Mouse (Mus musculus): Measurements from ENCODE around the gene Arl4c. TPM values are rescaled to one million over a fixed set of nuclear protein-coding genes. Genes with fewer than 3 reads are reported as not detected.

Gene Arl4c
- total RNA-seq, 2 experiments from 2014 or later = 33.0 to 34.9 TPM

- peak; percentile 41 for DNase-seq
Observed at GRCm38 (mm10) chr1:88699856-88700791, 1.9 kb downstream of the Arl4c start.

- DNase-seq = peak; percentile 34
Observed at GRCm38 (mm10) chr1:88699401-88699800, 2.6 kb downstream of the Arl4c start.

- no peak for DNase-seq
Observed at GRCm38 (mm10) chr1:88698926-88699325, 3.1 kb downstream of the Arl4c start.

GRCm38 (mm10) chr1:88698131-88698530 lies 3.9 kb downstream of the Arl4c start:
- no peak for DNase-seq

GRCm38 (mm10) chr1:88696408-88696807 lies 5.6 kb downstream of the Arl4c start:
- no peak for DNase-seq

- no peak for DNase-seq
Observed at GRCm38 (mm10) chr1:88694353-88694752, 7.7 kb downstream of the Arl4c start.

- no peak for DNase-seq
Observed at GRCm38 (mm10) chr1:88692293-88692827, 9.7 kb downstream of the Arl4c start.

- no peak for DNase-seq
Observed at GRCm38 (mm10) chr1:88690601-88691000, 11.4 kb downstream of the Arl4c start.

- no peak for DNase-seq
Observed at GRCm38 (mm10) chr1:88684765-88685164, 17.3 kb downstream of the Arl4c start.

- DNase-seq = no peak
Observed at GRCm38 (mm10) chr1:88681596-88681995, 20.4 kb downstream of the Arl4c start.

- no peak for DNase-seq
Observed at GRCm38 (mm10) chr1:88680804-88681203, 21.2 kb downstream of the Arl4c start.

- no peak for DNase-seq
Observed at GRCm38 (mm10) chr1:88678231-88678739, 23.7 kb downstream of the Arl4c start.

GRCm38 (mm10) chr1:88670807-88671206 lies 31.2 kb downstream of the Arl4c start:
- DNase-seq = no peak

GRCm38 (mm10) chr1:88668846-88669810 lies 32.9 kb downstream of the Arl4c start:
- no peak for DNase-seq

- DNase-seq = no peak
Observed at GRCm38 (mm10) chr1:88668353-88668752, 33.7 kb downstream of the Arl4c start.

GRCm38 (mm10) chr1:88664623-88665022 lies 37.4 kb downstream of the Arl4c start:
- DNase-seq = no peak

GRCm38 (mm10) chr1:88662736-88663135 lies 39.3 kb downstream of the Arl4c start:
- no peak for DNase-seq

- DNase-seq = no peak
Observed at GRCm38 (mm10) chr1:88661209-88661608, 40.8 kb downstream of the Arl4c start.

- peak; percentile 80 for DNase-seq
Observed at GRCm38 (mm10) chr1:88658290-88658857, 43.6 kb downstream of the Arl4c start.

- no peak for DNase-seq
Observed at GRCm38 (mm10) chr1:88656096-88656480, 45.9 kb downstream of the Arl4c start.

- no peak for DNase-seq
Observed at GRCm38 (mm10) chr1:88655473-88656095, 46.4 kb downstream of the Arl4c start.
